Mouse (Mus musculus) liver, adult 2 months (tissue): ENCODE results near the gene a.

Source experiments
- CTCF ChIP-seq: fragments of 200-500 bp; IDR thresholded peaks from 2 replicates; pipeline ENCODE4 v1.5.1; 2011; ENCODE audit warnings: low read depth, low read length, control low read depth
- POLR2A ChIP-seq: fragments of 200-500 bp; IDR thresholded peaks from 2 replicates; pipeline ENCODE4 v1.6.1; 2011; ENCODE audit warnings: low read length, control low read depth; ENCODE audit not compliant: insufficient read depth; ENCODE audit errors: extremely low read depth

DNA sequence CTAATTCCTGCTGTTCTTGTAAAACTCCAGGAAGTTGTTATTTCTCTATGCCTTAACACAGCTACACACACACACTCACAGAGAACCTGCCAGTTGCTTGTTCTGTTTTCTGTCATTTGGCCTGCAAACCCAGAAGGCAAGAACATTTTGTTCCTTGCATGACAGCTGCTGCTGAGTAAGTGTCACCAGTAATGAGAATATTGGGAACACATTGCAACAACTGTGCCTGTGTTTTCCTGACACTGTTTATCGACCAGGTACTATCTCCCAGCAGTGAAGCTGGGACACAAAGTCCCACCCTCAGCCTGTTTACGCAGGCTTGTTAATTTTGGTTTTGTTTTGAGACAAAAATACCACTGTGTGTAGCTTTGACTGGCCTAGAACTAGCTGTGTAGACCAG, 261.5 kb downstream of the a start:
- no peak for TF ChIP-seq CTCF
- no peak for TF ChIP-seq POLR2A
